Mouse (Mus musculus) kidney, postnatal 10 days (tissue): ENCODE measurements around the gene Gm42517.

Experiments used
- DNase-seq: peaks from one replicate; pipeline ENCODE4 v3.0.0; 2021; ENCODE audit warnings: mixed read lengths

Gene Gm42517

GRCm38 (mm10) chr5:108347843-108348242 lies 19.9 kb downstream of the Gm42517 start:
- no peak for DNase-seq

DNA sequence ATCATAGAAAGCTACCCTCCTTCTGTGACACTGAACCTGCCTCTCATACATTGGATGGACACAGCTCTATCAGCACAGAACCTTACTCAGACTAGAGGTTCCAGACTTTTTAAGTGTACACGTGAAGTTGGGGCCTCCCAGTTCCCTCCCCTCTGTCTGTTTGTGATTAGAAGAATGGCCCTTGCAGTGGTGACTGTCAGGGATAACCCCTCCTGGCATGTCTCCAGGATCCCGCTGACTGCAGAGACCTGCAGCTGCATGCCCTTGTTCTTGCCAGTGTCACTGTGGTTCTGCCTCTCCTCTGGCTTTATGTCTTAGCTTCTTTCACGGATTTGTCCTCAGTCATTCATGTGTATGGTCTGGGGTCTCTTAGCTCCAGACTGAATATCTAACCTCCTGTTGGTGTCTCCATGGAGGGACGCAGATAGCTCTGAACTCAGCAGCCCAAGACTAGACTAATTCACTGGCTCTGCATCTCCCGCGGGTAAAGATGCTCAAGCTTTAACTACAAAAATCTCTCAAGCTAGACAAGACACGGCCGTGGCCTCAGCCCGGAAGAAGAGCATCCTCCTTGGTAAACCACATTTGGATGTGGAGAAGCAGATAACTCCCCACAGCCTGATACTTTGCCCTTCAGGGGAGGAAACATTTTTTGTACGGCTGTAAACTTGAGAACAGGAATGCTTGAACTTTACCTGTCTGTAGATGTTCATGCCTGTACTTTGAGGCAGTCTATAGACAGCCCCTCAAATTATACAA lies 22.2 kb downstream of the Gm42517 start:
- peak; percentile 10 for DNase-seq

- no peak for DNase-seq
Observed at GRCm38 (mm10) chr5:108343680-108344170, 24.0 kb downstream of the Gm42517 start.

DNA sequence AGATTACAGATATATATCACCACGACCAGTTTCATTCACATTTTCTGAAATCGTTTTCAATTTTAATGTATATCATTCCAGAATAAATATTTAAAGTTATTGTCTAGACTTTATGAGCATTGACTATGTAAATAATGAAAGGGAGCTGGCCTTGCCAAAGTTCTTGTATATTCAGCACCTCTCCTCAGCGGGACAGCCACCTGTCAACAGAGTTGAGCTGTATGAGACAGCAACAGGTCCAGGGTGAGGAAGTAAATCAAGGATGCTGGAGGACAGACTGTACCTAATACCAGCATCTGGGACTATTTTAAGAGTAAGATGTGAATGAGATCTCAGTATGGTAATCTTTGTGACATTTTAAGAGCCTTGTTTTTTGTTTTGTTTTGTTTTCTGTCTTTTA lies 29.7 kb downstream of the Gm42517 start:
- DNase-seq, result no peak

GRCm38 (mm10) chr5:108337385-108337784 lies 30.3 kb downstream of the Gm42517 start:
- DNase-seq, result no peak

DNA sequence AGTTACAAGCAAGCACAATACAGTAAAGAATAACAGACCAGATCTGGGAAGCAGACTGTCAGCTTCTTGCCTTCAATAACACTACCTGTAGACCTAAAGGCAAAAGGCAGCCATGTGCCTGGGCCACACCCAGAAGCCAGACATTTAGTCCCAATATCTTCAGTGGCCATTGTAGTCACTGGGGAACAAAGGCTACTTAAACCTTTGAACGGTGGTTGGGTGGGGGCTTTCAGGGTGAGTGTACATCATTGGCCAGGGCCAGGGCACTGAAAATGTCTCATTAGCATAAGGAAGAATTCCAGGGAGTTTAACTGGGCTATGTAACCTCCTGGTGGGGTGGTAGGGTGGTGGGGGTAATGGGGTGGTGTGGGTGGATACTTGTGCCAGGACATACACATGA lies 36.7 kb downstream of the Gm42517 start:
- DNase-seq, result no peak
